Mouse (Mus musculus) embryonic fibroblast, embryonic 13.5 days (primary cell): ENCODE data around the gene Tigd4. TPM values are rescaled to one million over a fixed set of nuclear protein-coding genes. Genes with fewer than 3 reads are reported as not detected.
A peak's percentile ranks its signal among the peaks of the same experiment; 100 is the strongest.
"Not testable (repeated sequence)": the region's sequence is repeated elsewhere in the genome, so short reads cannot be mapped to it uniquely, and the experiment has no call there.

Experiments
- H3K27ac ChIP-seq: 2 replicates; pipeline ENCODE4 v1.5.1; 2012; ENCODE audit warnings: low read length, control low read depth, inconsistent platforms; ENCODE audit not compliant: insufficient read depth
- H3K4me1 ChIP-seq: 2 replicates; pipeline ENCODE4 v1.6.1; 2011; ENCODE audit warnings: low read length; ENCODE audit not compliant: control insufficient read depth, insufficient read depth
- H3K4me3 ChIP-seq: 2 replicates; pipeline ENCODE4 v1.5.1; 2011; ENCODE audit warnings: mild to moderate bottlenecking, control low read depth, low read length; ENCODE audit not compliant: insufficient read depth
- CTCF ChIP-seq: IDR thresholded peaks from 2 replicates; pipeline ENCODE4 v1.5.1; 2011; ENCODE audit warnings: mild to moderate bottlenecking, control low read depth, low read length, moderate library complexity, borderline replicate concordance; ENCODE audit not compliant: insufficient read depth
- POLR2A ChIP-seq: IDR thresholded peaks from 2 replicates; pipeline ENCODE4 v1.6.1; 2011; ENCODE audit warnings: low read depth, mild to moderate bottlenecking, control low read depth, low read length, moderate library complexity
- polyA plus RNA-seq: library from polyadenylated mRNA; stranded (reverse); fragments of >200 nt; gene quantifications from 2 replicates; pipeline ENCODE4 v1.2.4, GENCODE M21; 2011; ENCODE audit warnings: low read depth; ENCODE audit not compliant: missing spikeins, insufficient read length

Gene Tigd4
- polyA plus RNA-seq = not detected in 2 replicates

DNA sequence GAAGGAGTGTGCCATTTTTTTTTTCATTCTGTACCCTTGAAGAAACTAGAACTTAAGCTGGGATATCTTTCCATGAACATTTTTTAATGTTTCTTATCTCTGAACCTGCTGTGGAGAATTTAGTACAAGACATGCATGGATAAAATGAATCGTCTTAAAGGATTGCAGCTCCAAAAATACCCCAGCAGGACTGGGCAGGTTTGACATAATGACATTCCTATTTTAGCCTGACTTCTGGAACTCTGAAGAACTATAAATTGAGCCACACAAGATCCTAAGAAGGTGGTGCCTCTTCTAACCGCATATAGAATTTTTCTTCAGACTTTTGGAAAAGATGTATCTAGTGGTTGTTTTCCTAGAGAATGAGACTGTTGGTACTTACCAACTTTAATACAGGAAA is at the start of gene Tigd4:
TSS of gene Tigd4 (plus strand) at position 301 of the 400 bp plus-strand sequence.
- Histone ChIP-seq H3K27ac (no peak within 1 kb of the TSS), H3K4me3 (no peak within 1 kb of the TSS), H3K4me1 (peaks cover 2% of the 10 kb centered on the region; the same call in 1 of the 2 replicates)
- no peak for TF ChIP-seq CTCF
- no peak for TF ChIP-seq POLR2A

- no peak overlapping the region for H3K27ac ChIP-seq
- H3K4me1 ChIP-seq = no peaks in the 10 kb centered on the region
- no peak for TF ChIP-seq POLR2A
- no peak for TF ChIP-seq CTCF
- H3K4me3 ChIP-seq = no peak overlapping the region
These were observed 46.2 kb upstream of the Tigd4 start for GRCm38 (mm10) chr3:84547177-84547576.

DNA sequence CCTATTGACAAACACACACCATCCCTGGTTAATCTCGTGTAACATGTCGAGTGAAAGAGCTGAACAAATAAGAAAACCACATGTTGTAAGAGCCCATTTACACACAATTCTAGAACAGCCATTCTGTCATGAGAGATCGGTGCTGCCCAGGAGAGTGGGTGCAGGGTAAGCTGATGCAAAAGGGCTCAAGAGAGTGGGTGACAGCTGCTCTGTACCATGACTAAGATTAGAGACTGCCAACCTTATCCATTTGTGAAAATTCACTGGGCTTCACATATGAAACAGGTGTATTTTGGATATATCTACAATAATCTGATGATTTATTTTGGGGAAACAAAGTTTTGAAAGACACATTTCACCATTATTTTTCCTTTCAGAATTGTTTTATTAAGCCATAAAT is 37.6 kb upstream of the Tigd4 start:
- no peak for TF ChIP-seq POLR2A
- TF ChIP-seq CTCF = no peak
- H3K27ac ChIP-seq = no peak overlapping the region
- H3K4me3 ChIP-seq = no peak overlapping the region
- H3K4me1 ChIP-seq = no peaks in the 10 kb centered on the region

DNA sequence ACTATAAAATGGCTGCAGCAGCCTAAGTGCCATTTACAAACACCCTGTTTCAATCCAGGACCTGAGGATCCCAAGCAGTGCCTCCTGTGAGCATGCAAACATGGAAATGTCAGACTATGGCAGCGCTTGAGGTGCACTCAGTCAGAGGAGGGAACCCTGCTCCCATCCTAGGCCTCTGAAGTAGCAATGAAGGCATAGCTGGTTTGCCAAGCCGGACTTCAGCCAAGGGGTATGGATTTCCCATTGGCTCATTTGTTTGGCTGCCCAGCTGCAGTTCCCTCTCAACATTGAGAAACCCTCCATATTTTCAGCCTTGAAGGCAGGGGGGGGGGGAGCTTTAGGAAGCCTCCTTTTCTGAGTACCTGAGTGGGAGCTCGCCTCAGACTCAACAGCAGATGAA is 35.1 kb upstream of the Tigd4 start:
- H3K4me3 ChIP-seq = no peak overlapping the region
- TF ChIP-seq CTCF (no peak), POLR2A (no peak)
- no peak overlapping the region for H3K27ac ChIP-seq
- H3K4me1 ChIP-seq = no peaks in the 10 kb centered on the region

DNA sequence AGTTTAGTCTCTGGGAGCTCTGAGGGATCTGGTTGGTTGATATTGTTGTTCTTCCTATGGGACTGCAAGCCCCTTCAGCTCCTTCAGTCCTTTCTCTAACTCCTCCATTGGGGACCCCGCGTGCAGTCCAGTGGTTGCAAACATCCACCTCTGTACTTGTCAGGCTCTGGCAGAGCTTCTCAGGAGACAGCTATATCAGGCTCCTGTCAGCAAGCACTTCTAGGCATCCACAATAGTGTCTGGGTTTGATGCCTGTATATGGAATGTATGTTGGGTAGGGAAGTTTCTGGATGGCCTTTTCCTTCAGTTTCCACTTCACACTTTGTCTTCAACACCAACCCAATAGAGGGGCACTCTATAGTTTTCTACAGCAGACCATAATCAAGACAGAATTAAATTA is 30.5 kb upstream of the Tigd4 start:
- not testable (repeated sequence) for H3K4me1 ChIP-seq, H3K4me3 ChIP-seq, H3K27ac ChIP-seq

- TF ChIP-seq CTCF (no peak), POLR2A (no peak)
- no peak overlapping the region for H3K4me3 ChIP-seq
- no peaks in the 10 kb centered on the region for H3K4me1 ChIP-seq
- H3K27ac ChIP-seq = no peak overlapping the region
These were observed 30.0 kb upstream of the Tigd4 start for GRCm38 (mm10) chr3:84563415-84563814.

DNA sequence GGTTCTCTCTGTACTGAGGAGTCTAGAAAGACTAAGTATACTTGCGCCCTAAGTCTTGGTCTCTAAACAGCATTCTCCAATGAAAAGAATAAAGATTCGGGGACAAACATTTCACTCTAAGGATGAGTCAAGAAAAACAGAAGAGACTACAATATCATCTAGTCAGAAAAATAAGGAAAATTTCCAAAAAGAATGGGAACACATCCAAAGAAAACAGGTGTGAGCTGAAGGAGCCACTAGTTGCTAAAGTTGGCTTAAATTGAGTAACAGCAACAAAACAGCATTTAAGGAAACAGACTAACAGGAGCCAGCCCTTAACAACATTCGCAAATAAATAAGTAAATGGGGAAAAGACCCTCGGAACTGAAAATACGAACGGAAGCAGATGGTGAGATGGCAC is 24.8 kb upstream of the Tigd4 start:
- H3K27ac ChIP-seq = no peak overlapping the region
- H3K4me3 ChIP-seq = no peak overlapping the region
- H3K4me1 ChIP-seq = peaks cover 3% of the 10 kb centered on the region; the same call in 1 of the 2 replicates
- no peak for TF ChIP-seq CTCF
- TF ChIP-seq POLR2A = no peak

DNA sequence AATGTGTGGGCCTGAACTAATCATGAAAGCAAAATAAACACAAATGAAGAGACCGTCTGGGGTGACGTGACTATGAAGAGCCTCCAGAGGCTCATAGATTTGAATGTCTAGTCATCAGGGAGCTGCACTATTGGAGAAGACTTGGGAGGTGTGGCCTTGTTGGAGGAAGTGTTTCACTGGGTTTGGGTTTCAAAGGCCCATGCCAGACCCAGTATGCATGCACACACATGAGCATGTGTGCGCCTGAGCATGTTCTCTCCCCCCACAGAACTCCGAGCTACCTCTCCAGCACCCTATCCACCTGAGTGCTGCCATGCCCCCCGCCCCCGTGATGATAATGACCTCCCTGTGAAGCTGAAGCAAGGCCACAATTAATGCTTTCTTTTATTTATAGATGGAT is 23.8 kb upstream of the Tigd4 start:
- H3K4me3 ChIP-seq = no peak overlapping the region
- peaks cover 3% of the 10 kb centered on the region; the same call in 1 of the 2 replicates for H3K4me1 ChIP-seq
- H3K27ac ChIP-seq = no peak overlapping the region
- no peak for TF ChIP-seq CTCF
- no peak for TF ChIP-seq POLR2A

GRCm38 (mm10) chr3:84570501-84570900 is 22.9 kb upstream of the Tigd4 start:
- peaks cover 3% of the 10 kb centered on the region; the same call in 1 of the 2 replicates for H3K4me1 ChIP-seq
- no peak for TF ChIP-seq POLR2A
- TF ChIP-seq CTCF = no peak
- H3K4me3 ChIP-seq = no peak overlapping the region
- no peak overlapping the region for H3K27ac ChIP-seq

DNA sequence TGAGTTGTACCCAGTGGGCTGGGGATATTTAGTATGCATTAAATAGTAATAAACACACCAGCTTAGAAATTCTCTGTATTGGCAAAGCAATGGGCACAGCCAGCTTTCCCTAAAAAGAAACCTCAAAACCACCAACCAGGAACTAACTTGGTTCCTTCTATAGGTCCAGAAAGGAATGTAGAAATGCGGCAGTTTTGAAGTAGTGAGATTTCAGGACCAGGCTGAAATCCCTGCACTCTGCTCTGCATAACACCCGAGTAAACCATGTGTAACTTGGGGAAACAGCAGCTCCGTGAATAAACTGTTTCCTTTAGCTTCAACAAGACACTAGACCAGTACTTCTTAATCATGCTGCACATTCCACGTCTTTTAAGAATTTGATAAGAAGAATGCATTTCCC is 12.7 kb upstream of the Tigd4 start:
- peak overlapping the region; percentile 89 for H3K4me3 ChIP-seq
- no peak for TF ChIP-seq CTCF
- no peak for TF ChIP-seq POLR2A

DNA sequence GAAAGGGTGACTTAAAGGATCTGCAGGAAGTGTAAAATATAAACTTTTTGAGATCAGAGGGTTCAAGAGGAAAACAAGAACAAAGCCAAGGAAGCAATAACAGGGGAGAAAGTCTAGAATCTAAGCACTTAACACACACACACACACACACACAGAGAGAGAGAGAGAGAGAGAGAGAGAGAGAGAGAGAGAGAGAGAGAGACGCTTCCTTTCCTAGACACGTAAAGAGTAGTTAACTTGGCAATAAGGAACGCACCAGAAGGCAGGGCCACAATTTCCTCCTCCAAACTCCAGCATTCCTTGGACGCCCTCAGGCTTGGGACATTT is 11.7 kb upstream of the Tigd4 start:
- Histone ChIP-seq H3K4me3 (peak overlapping the region; percentile 89), H3K4me1 (peaks cover 6% of the 10 kb centered on the region), H3K27ac (peak overlapping the region; percentile 94)
- TF ChIP-seq POLR2A (no peak), CTCF (no peak)

More for the DNA sequence above, 12.7 kb upstream of the Tigd4 start:
- no peak overlapping the region for H3K27ac ChIP-seq
- peaks cover 6% of the 10 kb centered on the region for H3K4me1 ChIP-seq
